Mouse (Mus musculus): ENCODE results near the gene Lrfn2. TPM values are rescaled to one million over a fixed set of nuclear protein-coding genes. Genes with fewer than 3 reads are reported as not detected.

Gene Lrfn2
- total and polyA plus RNA-seq, 3 experiments, result not detected

DNA sequence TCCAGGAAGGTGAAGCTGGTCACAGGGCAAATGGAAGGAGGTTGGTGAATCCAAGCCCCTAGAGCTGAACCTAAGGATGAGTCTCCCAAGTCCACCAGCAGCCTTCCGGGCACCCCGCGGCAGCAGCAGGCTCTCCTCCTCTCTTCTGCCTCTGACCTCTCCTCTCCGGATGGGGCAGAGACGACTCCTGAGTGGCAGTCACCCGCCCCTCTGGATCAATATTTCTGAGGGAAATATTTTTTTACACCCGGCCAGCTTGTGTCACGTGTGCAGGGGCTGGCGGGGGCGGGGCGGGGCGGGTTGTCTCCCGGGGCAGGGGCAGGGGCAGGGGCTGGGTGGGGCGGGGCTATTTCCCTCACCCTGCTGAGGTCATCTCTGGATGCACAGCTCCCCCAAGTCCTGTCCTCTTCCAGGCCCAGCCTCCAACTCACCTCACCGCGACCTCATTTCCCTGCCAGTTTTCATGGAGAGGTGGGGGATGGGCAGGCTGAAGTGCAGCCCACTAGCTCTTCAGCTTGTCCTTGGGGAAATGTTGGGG, 28.1 kb downstream of the Lrfn2 start:
- in situ Hi-C loops (cut with MboI; ENCODE audit: low pct_ligation_motif_present, low pct_unique_long_range_greater_than_20kb, low sequenced_read_pairs) (no loop called here), dilution Hi-C loops (cut with MboI; ENCODE audit: extremely low pct_ligation_motif_present, extremely low pct_unique_long_range_greater_than_20kb, low sequenced_read_pairs) (no loop called here)
- Histone ChIP-seq H3K9me3 (replicated peaks; ENCODE audit: low read length) (peaks cover 86% of the 10 kb centered on the region), H3K27me3 (replicated peaks) (no peaks in the 10 kb centered on the region), H3K79me2 (replicated peaks; ENCODE audit: control insufficient read depth, extremely low read depth, insufficient read depth, poor library complexity, severe bottlenecking) (no peaks in the 10 kb centered on the region), H3K36me3 (replicated peaks in 1 of 2; ENCODE audit: control insufficient read depth in 1 of 2, insufficient read depth in 1 of 2, low read length in 1 of 2) (no peaks in the 10 kb centered on the region), H3K4me1 (ENCODE audit: control insufficient read depth in 1 of 2, insufficient read depth in 2 of 2) (no peaks in the 10 kb centered on the region), H3K9ac (ENCODE audit: insufficient read depth, low read depth) (no peak overlapping the region), H3K4me2 (ENCODE audit: insufficient read depth, low read depth, poor library complexity, severe bottlenecking) (no peak overlapping the region), H3K4me3 (replicated peaks in 1 of 3; ENCODE audit: low read depth in 2 of 3, low read length in 2 of 3, poor library complexity in 1 of 3) (no peak overlapping the region), H3K27ac (ENCODE audit: insufficient read depth, low read depth) (no peak overlapping the region)
- no peak for DNase-seq (ENCODE audit: extremely low read depth)
- TF ChIP-seq E2F4 (IDR thresholded peaks at IDR 0.05; ENCODE audit: insufficient replicate concordance, low read depth, low read length) (no peak), TBP (conservative IDR thresholded peaks at IDR 0.05; ENCODE audit: low read depth, low read length) (no peak), MXI1 (IDR thresholded peaks at IDR 0.05; ENCODE audit: low read depth, low read length) (no peak), MAX (IDR thresholded peaks at IDR 0.05; ENCODE audit: low read length) (no peak), EP300 (IDR thresholded peaks at IDR 0.05; ENCODE audit: low read length) (no peak), BHLHE40 (IDR thresholded peaks at IDR 0.05; ENCODE audit: low read depth, low read length) (no peak), ELF1 (IDR thresholded peaks at IDR 0.05; ENCODE audit: low read depth, low read length) (no peak), ZC3H11A (IDR thresholded peaks at IDR 0.05; ENCODE audit: low read depth, low read length) (no peak), UBTF (IDR thresholded peaks at IDR 0.05; ENCODE audit: low read depth, low read length) (no peak), PAX5 (IDR thresholded peaks at IDR 0.05; ENCODE audit: low read length) (no peak), NRF1 (IDR thresholded peaks at IDR 0.05; ENCODE audit: low read depth, low read length) (no peak), SMC3 (IDR thresholded peaks at IDR 0.05; ENCODE audit: low read depth, low read length) (no peak), MEF2A (IDR thresholded peaks at IDR 0.05; ENCODE audit: borderline replicate concordance, low read depth, low read length) (no peak), IRF4 (IDR thresholded peaks at IDR 0.05; ENCODE audit: low read depth, low read length) (no peak), RCOR1 (conservative IDR thresholded peaks at IDR 0.05; ENCODE audit: low read depth, low read length) (no peak), KAT2A (IDR thresholded peaks at IDR 0.05; ENCODE audit: insufficient replicate concordance, low read length) (no peak), HCFC1 (IDR thresholded peaks at IDR 0.05; ENCODE audit: low read depth, low read length) (no peak), ZNF384 (IDR thresholded peaks at IDR 0.05; ENCODE audit: low read depth, low read length) (no peak)

DNA sequence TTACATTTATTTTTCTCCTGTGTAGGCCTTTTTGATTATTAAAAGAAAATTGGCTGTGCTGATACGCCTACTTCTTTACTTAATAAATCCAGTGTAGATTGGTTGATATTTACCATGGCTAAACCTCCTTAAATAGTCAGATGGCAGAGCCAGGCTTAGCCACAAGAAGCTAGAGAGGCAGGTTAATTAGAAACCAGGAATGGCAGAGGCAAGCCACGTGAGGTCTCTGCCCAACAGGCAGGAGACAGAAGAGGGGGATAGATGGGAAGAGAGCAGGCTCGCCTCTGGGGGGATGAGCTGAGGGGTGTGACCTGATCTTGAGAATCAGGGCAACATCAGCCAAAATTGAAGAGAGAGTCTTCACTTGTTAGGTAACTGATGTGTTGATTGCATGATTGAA, 30.5 kb downstream of the Lrfn2 start:
- dilution Hi-C loops (cut with MboI; ENCODE audit: extremely low pct_ligation_motif_present, extremely low pct_unique_long_range_greater_than_20kb, low sequenced_read_pairs) (no loop called here), in situ Hi-C loops (cut with MboI; ENCODE audit: low pct_ligation_motif_present, low pct_unique_long_range_greater_than_20kb, low sequenced_read_pairs) (no loop called here)
- H3K9me3 ChIP-seq (replicated peaks; ENCODE audit: low read length), result peaks cover 84% of the 10 kb centered on the region
- no peaks in the 10 kb centered on the region for H3K79me2 ChIP-seq (replicated peaks; ENCODE audit: control insufficient read depth, extremely low read depth, insufficient read depth, poor library complexity, severe bottlenecking)
- no peaks in the 10 kb centered on the region for H3K36me3 ChIP-seq (replicated peaks in 1 of 2; ENCODE audit: control insufficient read depth in 1 of 2, insufficient read depth in 1 of 2, low read length in 1 of 2)
- TF ChIP-seq NELFE (IDR thresholded peaks at IDR 0.05; ENCODE audit: low read depth, low read length) (no peak), E2F4 (IDR thresholded peaks at IDR 0.05; ENCODE audit: insufficient replicate concordance, low read depth, low read length) (no peak), GABPA (IDR thresholded peaks at IDR 0.05; ENCODE audit: insufficient replicate concordance, low read depth, low read length) (no peak), MAX (IDR thresholded peaks at IDR 0.05; ENCODE audit: low read length) (no peak), MEF2A (IDR thresholded peaks at IDR 0.05; ENCODE audit: borderline replicate concordance, low read depth, low read length) (no peak), IRF4 (IDR thresholded peaks at IDR 0.05; ENCODE audit: low read depth, low read length) (no peak), RCOR1 (conservative IDR thresholded peaks at IDR 0.05; ENCODE audit: low read depth, low read length) (no peak), MYC (IDR thresholded peaks at IDR 0.05; ENCODE audit: low read depth, low read length) (no peak), HCFC1 (IDR thresholded peaks at IDR 0.05; ENCODE audit: low read depth, low read length) (no peak), SMC3 (IDR thresholded peaks at IDR 0.05; ENCODE audit: low read depth, low read length) (no peak), TCF12 (IDR thresholded peaks at IDR 0.05; ENCODE audit: low read depth, low read length) (no peak), JUN (IDR thresholded peaks at IDR 0.05; ENCODE audit: insufficient read depth, low read depth, low read length) (no peak), ETS1 (conservative IDR thresholded peaks at IDR 0.05; ENCODE audit: low read depth, low read length) (no peak), PAX5 (IDR thresholded peaks at IDR 0.05; ENCODE audit: low read length) (no peak), MXI1 (IDR thresholded peaks at IDR 0.05; ENCODE audit: low read depth, low read length) (no peak)
- H3K9ac ChIP-seq (ENCODE audit: insufficient read depth, low read depth), result no peak overlapping the region
- H3K27ac ChIP-seq (ENCODE audit: insufficient read depth, low read depth), result no peak overlapping the region
- DNase-seq (ENCODE audit: extremely low read depth), result no peak
- no peaks in the 10 kb centered on the region for H3K4me1 ChIP-seq (ENCODE audit: control insufficient read depth in 1 of 2, insufficient read depth in 2 of 2)
- H3K4me3 ChIP-seq (replicated peaks in 1 of 3; ENCODE audit: low read depth in 2 of 3, low read length in 2 of 3, poor library complexity in 1 of 3), result no peak overlapping the region
- H3K4me2 ChIP-seq (ENCODE audit: insufficient read depth, low read depth, poor library complexity, severe bottlenecking), result no peak overlapping the region
- no peaks in the 10 kb centered on the region for H3K27me3 ChIP-seq (replicated peaks)
